Mouse (Mus musculus) stomach, postnatal 0 days (tissue): Measurements from ENCODE around the gene Tex45. TPM values are rescaled to one million over a fixed set of nuclear protein-coding genes. Genes with fewer than 3 reads are reported as not detected.

Experiments used
- ATAC-seq: fragments of 200-750 bp; cut with Nextera tagmentation; 2 replicates; pipeline ENCODE4 v1.8.0; 2017; ENCODE audit not compliant: low FRiP score, low TSS enrichment
- DNase-seq: peaks from one replicate; pipeline ENCODE4 v3.0.0-alpha.2; 2016; ENCODE audit warnings: low spot score
- H3K27ac ChIP-seq: fragments of 300-500 bp; sonication (generic); replicated peaks from 2 replicates; pipeline ENCODE4 v1.5.1; 2014; ENCODE audit warnings: mild to moderate bottlenecking, control low read depth
- H3K27me3 ChIP-seq: fragments of 300-500 bp; sonication (generic); 2 replicates; pipeline ENCODE4 v1.6.1; 2014; ENCODE audit warnings: low read length; ENCODE audit not compliant: control insufficient read depth, insufficient read depth
- H3K36me3 ChIP-seq: fragments of 300-500 bp; sonication (generic); 2 replicates; pipeline ENCODE4 v1.6.1; 2014; ENCODE audit warnings: low read length, mixed read lengths; ENCODE audit not compliant: control insufficient read depth, insufficient read depth
- H3K4me1 ChIP-seq: fragments of 300-500 bp; sonication (generic); replicated peaks from 2 replicates; pipeline ENCODE4 v1.6.1; 2014; ENCODE audit warnings: antibody characterized with exemption; ENCODE audit not compliant: control insufficient read depth, insufficient read depth
- H3K4me2 ChIP-seq: fragments of 300-500 bp; sonication (generic); replicated peaks from 2 replicates; pipeline ENCODE4 v1.6.1; 2014; ENCODE audit warnings: low read depth, mild to moderate bottlenecking, control low read depth, moderate library complexity
- H3K4me3 ChIP-seq: fragments of 300-500 bp; sonication (generic); 2 replicates; pipeline ENCODE4 v1.5.1; 2014; ENCODE audit warnings: low read depth, low read length, control low read depth
- H3K9ac ChIP-seq: fragments of 300-500 bp; sonication (generic); 2 replicates; pipeline ENCODE4 v1.6.1; 2014; ENCODE audit warnings: mild to moderate bottlenecking, low read length, control low read depth, mixed read lengths
- H3K9me3 ChIP-seq: fragments of 300-500 bp; sonication (generic); 2 replicates; pipeline ENCODE4 v1.6.1; 2016; ENCODE audit warnings: low read length; ENCODE audit not compliant: control insufficient read depth
- CTCF ChIP-seq: IDR thresholded peaks from 2 replicates; pipeline ENCODE4 v1.5.1; 2016; ENCODE audit warnings: antibody characterized with exemption, low read depth, mild to moderate bottlenecking, moderate library complexity
- EP300 ChIP-seq: optimal IDR thresholded peaks from 2 replicates; pipeline ENCODE3; 2016; ENCODE audit warnings: antibody characterized with exemption
- WGBS: fragments of 180-500 bp; shearing (Covaris S2); extraction: QIAGEN DNeasy Blood & Tissue Kit; methylation state at CpG from one replicate; pipeline ENCODE4 v1.1.7; 2014; 5-methylcytosine and 5-hydroxymethylcytosine counted together
- polyA plus RNA-seq: library from polyadenylated mRNA; unstranded; fragments of >200 nt; fragmentation: Nextera tagmentation; extraction: Ambion mirVana; gene quantifications from 2 replicates; pipeline ENCODE4 v1.2.1, GENCODE M21; 2015

The Tex45 gene
- polyA plus RNA-seq, 1 experiment from 2014 or later: 0.46 TPM

- H3K9ac ChIP-seq: no peak overlapping the region
- H3K4me1 ChIP-seq: no peaks in the 10 kb centered on the region
- TF ChIP-seq CTCF: no peak
- no peak for TF ChIP-seq EP300
- no peaks in the 10 kb centered on the region for H3K27me3 ChIP-seq
- no peak overlapping the region for H3K4me3 ChIP-seq
- 89% methylated on average over 5 of the region's 5 CpGs for WGBS
- ATAC-seq (no peak), DNase-seq (no peak)
- H3K4me2 ChIP-seq: no peak overlapping the region
- no peak overlapping the region for H3K27ac ChIP-seq
- H3K36me3 ChIP-seq: peaks cover 8% of the 10 kb centered on the region
- no peaks in the 10 kb centered on the region for H3K9me3 ChIP-seq
Measured at GRCm38 (mm10) chr8:3530816-3531215, 60.2 kb downstream of the Tex45 start.

GRCm38 (mm10) chr8:3531936-3532335 is 61.3 kb downstream of the Tex45 start:
- H3K4me3 ChIP-seq: no peak overlapping the region
- H3K9ac ChIP-seq: no peak overlapping the region
- no peak for DNase-seq
- TF ChIP-seq CTCF (no peak), EP300 (no peak)
- no peaks in the 10 kb centered on the region for H3K27me3 ChIP-seq
- no peak for ATAC-seq
- H3K9me3 ChIP-seq: no peaks in the 10 kb centered on the region
- H3K36me3 ChIP-seq: peaks cover 8% of the 10 kb centered on the region
- 94% methylated on average over 18 of the region's 18 CpGs for WGBS
- no peak overlapping the region for H3K4me2 ChIP-seq
- no peaks in the 10 kb centered on the region for H3K4me1 ChIP-seq
- H3K27ac ChIP-seq: no peak overlapping the region

GRCm38 (mm10) chr8:3536053-3536841 is 65.6 kb downstream of the Tex45 start:
- Histone ChIP-seq H3K9me3 (no peaks in the 10 kb centered on the region), H3K27ac (no peak overlapping the region), H3K36me3 (peaks cover 22% of the 10 kb centered on the region), H3K4me2 (no peak overlapping the region), H3K9ac (no peak overlapping the region), H3K4me1 (no peaks in the 10 kb centered on the region), H3K27me3 (no peaks in the 10 kb centered on the region), H3K4me3 (no peak overlapping the region)
- 0 out of 2 replicates have a peak, but pooled peaks have one; percentile 39 for ATAC-seq
- 58% methylated on average over 15 of the region's 15 CpGs for WGBS
- TF ChIP-seq CTCF (no peak), EP300 (no peak)
- DNase-seq: peak; percentile 48

Other genes starting within 250 kb of the Tex45 start
- 20.9 and 24.2 TPM in 2 replicates for gene Insr, start 191.2 kb upstream of the Tex45 start, polyA plus RNA-seq
- 0.51 and 0.63 TPM in 2 replicates for gene A430078G23Rik, start 117.4 kb upstream of the Tex45 start, polyA plus RNA-seq
- 5.5 TPM in 2 replicates for gene Arhgef18, start 77.9 kb upstream of the Tex45 start, polyA plus RNA-seq
- 11.6 and 15.4 TPM in 2 replicates for gene Pex11g, start 3.2 kb upstream of the Tex45 start, polyA plus RNA-seq
- gene Zfp358, start 22.3 kb downstream of the Tex45 start, polyA plus RNA-seq: 19.1 and 21.3 TPM in 2 replicates
- 24.7 and 28.4 TPM in 2 replicates for gene Mcoln1, start 29.6 kb downstream of the Tex45 start, polyA plus RNA-seq
- 15.4 and 16.0 TPM in 2 replicates for gene Pnpla6, start 44.5 kb downstream of the Tex45 start, polyA plus RNA-seq
- gene C330021F23Rik, start 97.1 kb downstream of the Tex45 start, polyA plus RNA-seq: 0.18 and 0.38 TPM in 2 replicates
- 14.2 and 20.1 TPM in 2 replicates for gene Camsap3, start 116.4 kb downstream of the Tex45 start, polyA plus RNA-seq
- 23.3 and 25.5 TPM in 2 replicates for gene Xab2, start 150.5 kb downstream of the Tex45 start, polyA plus RNA-seq
- 143 and 171 TPM in 2 replicates for gene Pet100, start 150.7 kb downstream of the Tex45 start, polyA plus RNA-seq
- gene Pcp2, start 154.7 kb downstream of the Tex45 start, polyA plus RNA-seq: 0.25 TPM in 1 of 2 replicates, not detected in the other
- gene Stxbp2, start 160.1 kb downstream of the Tex45 start, polyA plus RNA-seq: 111 and 121 TPM in 2 replicates
- not detected in 2 replicates for gene Retn, start 184.9 kb downstream of the Tex45 start, polyA plus RNA-seq
- gene Mcemp1, start 194.9 kb downstream of the Tex45 start, polyA plus RNA-seq: 0.11 and 0.15 TPM in 2 replicates
- gene Fcor, start 201.5 kb downstream of the Tex45 start, polyA plus RNA-seq: 3.4 and 5.3 TPM in 2 replicates
- gene Trappc5, start 205.4 kb downstream of the Tex45 start, polyA plus RNA-seq: 26.6 and 27.9 TPM in 2 replicates
- 0.44 and 0.47 TPM in 2 replicates for gene Fcer2a, start 223.3 kb downstream of the Tex45 start, polyA plus RNA-seq
- 0.10 and 0.21 TPM in 2 replicates for gene Clec4g, start 249.8 kb downstream of the Tex45 start, polyA plus RNA-seq